Mouse (Mus musculus) megakaryocyte, adult 5-6 weeks (primary cell): ENCODE measurements around the gene Nt5c1a. TPM values are rescaled to one million over a fixed set of nuclear protein-coding genes. Genes with fewer than 3 reads are reported as not detected.
"Not testable (repeated sequence)": the region's sequence is repeated elsewhere in the genome, so short reads cannot be mapped to it uniquely, and the experiment has no call there.

Source experiments
- ATAC-seq: 2 replicates; pipeline ENCODE4 v1.8.0; 2016; ENCODE audit warnings: mild to moderate bottlenecking, inconsistent platforms; ENCODE audit not compliant: poor library complexity, severe bottlenecking
- total RNA-seq, 2 experiments: library from RNA; stranded (forward) in 1 of 2; stranded (reverse) in 1 of 2; fragments of 153-499, 151-499 nt in 1 of 2; fragments of 221-1000, 200-1000 nt in 1 of 2; gene quantifications; 2 replicates each; pipeline versions ENCODE4 v1.2.3 to v1.2.4; 2015 to 2017

Gene Nt5c1a
- not detected in 2 replicates for total RNA-seq (2015)
- not detected in 2 replicates for total RNA-seq (2017)

DNA sequence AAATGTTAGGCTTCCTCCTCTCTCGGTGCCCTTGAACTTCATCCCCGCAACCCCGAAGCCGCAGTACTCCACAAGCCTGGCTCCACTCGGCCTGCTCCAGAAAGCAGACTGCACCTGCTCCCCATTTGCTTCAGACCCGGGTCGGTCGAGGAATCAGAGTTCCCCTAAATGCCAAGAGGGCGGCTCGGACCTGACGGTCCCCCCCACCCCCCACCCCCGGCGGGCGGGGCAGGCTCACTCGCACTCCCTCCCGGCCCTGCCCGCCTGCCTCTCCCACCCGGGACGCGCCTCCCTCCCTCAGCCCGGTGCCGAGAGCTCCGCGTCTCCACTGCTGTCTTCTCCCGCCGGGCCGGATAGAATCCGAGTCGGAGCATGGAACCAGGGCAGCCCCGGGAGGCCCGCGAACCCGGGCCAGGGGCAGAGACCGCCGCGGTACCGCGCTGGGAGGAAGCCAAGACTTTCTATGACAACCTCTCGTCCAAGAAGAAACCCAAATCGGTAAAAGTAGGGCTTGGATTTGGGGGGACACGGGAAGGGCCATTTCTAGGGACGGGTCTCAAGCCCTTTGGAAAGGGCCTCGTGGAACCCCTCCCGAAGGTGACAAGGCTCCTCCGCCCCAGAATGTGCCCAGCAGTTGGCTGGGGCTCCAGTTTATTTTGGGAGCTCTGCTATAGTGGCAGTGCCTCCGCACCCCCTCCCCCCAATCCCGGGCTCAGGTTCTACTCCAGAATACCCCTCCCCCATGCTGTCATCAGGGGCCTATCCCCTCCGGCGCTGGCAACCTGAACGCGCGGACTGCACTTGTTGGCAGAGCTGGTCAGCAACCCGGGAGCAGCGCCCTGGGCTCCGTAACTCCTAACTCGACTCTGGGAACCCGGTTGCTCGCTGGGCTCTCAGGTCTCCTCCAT is at the start of gene Nt5c1a:
TSS of gene Nt5c1a (plus strand) at position 319 of the 908 bp plus-strand sequence.
- ATAC-seq: no peak

GRCm38 (mm10) chr4:123152003-123152402 is 49.3 kb upstream of the Nt5c1a start:
- no peak for ATAC-seq

DNA sequence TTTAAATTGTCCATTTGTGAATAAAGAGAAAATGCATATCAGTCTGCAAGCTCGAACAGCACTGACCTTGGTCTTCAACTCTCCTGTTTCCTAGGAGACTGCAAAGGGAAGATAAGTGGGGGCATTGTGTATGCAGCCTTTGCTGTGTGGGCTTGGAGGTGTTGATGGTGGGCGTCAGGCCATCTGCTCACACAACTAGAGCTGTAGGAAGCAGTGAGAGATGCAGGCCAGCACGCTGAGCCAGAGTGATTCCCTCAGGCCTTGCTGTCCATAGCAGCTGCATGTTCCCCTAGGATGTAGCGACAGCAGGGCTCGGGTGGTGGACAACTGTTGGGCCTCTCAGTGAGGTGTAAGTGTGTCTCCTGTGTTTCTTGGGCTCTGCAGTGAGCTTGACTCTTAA is 48.3 kb upstream of the Nt5c1a start:
- no peak for ATAC-seq

DNA sequence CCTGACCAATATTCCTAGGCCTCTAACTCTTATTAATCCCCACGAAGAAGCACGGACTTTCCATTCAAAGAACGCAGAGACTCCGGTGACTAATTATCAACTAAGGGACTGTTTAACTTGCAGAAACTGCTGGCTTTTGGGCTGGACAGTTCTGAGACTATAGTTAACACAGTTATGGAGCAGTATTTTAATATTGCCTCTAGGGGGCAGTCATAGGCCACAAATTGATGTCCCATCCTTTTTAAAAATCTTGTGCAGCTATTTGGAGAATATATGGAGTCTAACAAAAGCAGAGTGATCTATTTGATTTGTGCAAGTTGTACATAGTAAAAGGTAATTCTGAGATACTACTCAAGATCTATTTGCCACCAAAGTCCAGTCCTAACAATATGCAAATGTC is 46.3 kb upstream of the Nt5c1a start:
- ATAC-seq: no peak

DNA sequence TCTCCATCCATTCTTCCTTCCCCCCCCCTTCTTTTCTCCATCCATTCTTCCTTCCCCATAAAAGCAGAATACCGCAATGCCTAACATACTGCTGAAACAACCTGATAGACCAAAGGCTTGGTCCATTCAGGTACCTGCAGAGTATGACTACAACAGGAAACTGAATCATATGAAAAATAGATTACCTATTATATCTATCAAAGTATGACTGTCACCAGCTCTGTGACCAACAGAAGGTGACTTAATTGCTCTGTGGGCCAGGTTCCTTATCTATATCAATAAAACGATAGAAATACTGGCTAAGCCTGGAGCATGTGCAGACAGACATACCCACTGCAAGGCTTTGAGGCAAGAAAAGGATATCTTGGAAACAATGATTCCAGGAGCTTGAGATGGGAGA is 45.9 kb upstream of the Nt5c1a start:
- no peak for ATAC-seq

GRCm38 (mm10) chr4:123155840-123156239 is 45.5 kb upstream of the Nt5c1a start:
- ATAC-seq: no peak

DNA sequence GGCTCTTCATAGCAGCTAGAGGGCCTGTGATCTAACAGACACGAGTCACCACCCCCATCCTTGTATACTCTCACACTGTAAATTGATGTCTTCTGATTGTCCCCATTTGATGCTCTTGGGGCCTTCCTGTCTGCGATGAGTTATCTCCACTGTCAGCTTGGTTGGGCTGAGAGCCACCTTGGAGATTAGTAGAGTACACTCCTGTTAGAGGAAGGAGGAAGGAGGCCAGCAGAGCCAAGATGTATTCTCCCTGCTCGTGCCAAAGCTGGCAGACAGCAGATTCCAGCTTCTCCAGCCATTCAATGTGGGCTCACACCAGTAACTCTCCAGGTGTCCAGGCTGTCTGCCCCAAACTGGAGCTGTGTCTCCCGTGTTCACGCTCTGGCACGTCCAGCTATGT is 40.7 kb upstream of the Nt5c1a start:
- no peak for ATAC-seq

GRCm38 (mm10) chr4:123161251-123161650 is 40.1 kb upstream of the Nt5c1a start:
- not testable (repeated sequence) for ATAC-seq

- no peak for ATAC-seq
These were observed 38.9 kb upstream of the Nt5c1a start for GRCm38 (mm10) chr4:123162305-123162917.

GRCm38 (mm10) chr4:123164157-123164556 is 37.1 kb upstream of the Nt5c1a start:
- ATAC-seq: no peak

- no peak for ATAC-seq
These were observed 29.5 kb upstream of the Nt5c1a start for GRCm38 (mm10) chr4:123171811-123172210.

DNA sequence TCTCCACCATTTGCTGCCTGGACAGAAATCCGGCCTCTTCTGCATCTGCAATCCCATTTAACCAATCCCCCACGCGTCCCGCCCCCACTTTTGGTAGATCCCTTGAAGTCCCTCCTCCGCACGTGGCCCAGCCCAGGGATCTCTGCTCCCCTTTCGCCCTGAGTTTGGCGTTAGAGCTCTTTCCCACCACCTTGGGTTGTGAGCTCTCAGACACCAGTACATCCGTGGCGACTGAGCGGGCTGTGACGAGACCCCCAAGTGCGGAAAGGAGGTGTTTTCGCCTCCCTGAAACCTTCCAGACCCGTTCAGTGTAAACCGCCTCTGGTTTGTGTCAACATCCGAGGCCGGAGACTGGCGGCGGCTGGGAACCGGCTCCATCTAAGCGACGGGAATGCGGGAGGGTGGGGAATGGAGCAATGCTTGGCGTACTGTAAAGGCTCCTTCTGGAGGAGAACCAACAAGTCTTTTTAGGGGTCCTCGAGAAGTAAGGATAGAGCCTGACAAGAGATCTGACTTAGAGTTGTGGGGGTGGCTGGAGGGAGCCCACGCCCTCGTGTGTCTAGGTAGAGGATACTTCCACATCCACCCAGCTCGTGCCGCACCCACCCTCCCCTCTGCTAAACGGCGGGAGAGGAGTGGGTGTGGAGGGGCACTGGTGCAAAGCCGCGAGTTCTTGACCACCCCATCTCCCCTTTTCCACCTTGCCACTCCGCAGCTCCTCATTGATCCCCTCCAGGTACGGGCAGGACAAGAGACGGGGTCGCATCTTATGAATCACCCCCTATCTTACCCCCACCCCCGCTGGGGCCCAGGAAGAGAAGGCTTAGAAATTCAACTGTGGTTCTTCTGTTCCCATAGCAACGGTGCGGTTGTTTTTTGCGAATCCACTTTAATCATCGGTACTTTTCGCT is 18.7 kb upstream of the Nt5c1a start, which contains the start of gene Hpcal4:
TSS of gene Hpcal4 (plus strand) at position 900 of the 911 bp plus-strand sequence.
- no peak for ATAC-seq

- ATAC-seq: peak; percentile 56
These were observed 17.9 kb upstream of the Nt5c1a start for GRCm38 (mm10) chr4:123183239-123184056.

GRCm38 (mm10) chr4:123184816-123185215 is 16.5 kb upstream of the Nt5c1a start:
- no peak for ATAC-seq

GRCm38 (mm10) chr4:123192336-123192735 is 9.0 kb upstream of the Nt5c1a start:
- ATAC-seq: no peak

GRCm38 (mm10) chr4:123193791-123194190 is 7.5 kb upstream of the Nt5c1a start:
- no peak for ATAC-seq

- ATAC-seq: no peak
These were observed 4.6 kb upstream of the Nt5c1a start for GRCm38 (mm10) chr4:123196695-123197094.

DNA sequence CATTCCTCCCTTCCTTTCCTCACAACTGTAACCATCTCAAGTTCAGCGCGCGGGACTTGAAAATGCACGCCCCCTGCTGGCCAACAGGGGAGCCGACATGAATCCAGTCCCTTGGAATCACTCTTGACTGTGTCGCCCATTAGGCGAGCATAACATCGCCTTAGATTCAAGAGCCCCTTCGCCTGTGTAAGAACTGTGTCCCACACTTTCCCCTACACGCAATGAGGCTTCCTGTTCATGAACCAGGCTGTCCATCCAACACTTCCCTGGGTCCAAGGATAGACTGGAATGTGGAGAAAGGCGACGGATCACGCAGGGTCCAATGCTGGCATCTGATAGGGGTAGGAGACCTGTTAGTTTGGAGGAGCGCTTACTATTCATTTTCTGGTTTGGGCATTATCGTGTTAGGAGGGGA is 526 bp upstream of the Nt5c1a start:
- ATAC-seq: peak; percentile 59

- no peak for ATAC-seq
These were observed 753 bp downstream of the Nt5c1a start for GRCm38 (mm10) chr4:123202094-123202420.

GRCm38 (mm10) chr4:123207337-123207736 is 6.0 kb downstream of the Nt5c1a start:
- peak; percentile 74 for ATAC-seq
